Mouse (Mus musculus): Measurements from ENCODE around the gene Gm10662. TPM values are rescaled to one million over a fixed set of nuclear protein-coding genes. Genes with fewer than 3 reads are reported as not detected.
"Not testable (repeated sequence)": the region's sequence is repeated elsewhere in the genome, so short reads cannot be mapped to it uniquely, and the experiment has no call there.

Gm10662 gene
- not detected in 2 replicates for polyA plus RNA-seq (2012; ENCODE audit: insufficient read depth, insufficient read length, missing spikeins)

DNA sequence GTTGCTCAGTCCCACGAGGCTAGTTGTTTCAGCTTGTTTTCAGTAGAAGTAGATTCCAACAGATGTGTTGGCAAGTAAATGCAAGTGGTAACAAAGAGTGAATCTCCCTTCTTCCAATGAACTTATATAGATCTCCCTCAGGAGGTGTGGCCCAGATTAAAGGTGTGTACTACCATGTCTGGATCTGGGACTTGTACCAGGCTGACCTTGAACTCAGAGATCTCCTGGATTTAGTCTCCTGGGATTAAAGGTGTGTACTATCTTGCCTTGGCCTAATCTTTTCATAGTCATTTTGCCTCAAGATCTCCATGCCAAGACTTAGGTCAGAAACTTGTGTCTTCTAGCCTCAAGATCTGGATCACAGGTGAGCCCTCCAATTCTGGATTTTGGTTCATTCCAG is at the start of gene Gm10662:
TSS of gene Gm10662 (minus strand) at position 101 of the 400 bp plus-strand sequence.
- not testable (repeated sequence) for H3K27ac ChIP-seq (ENCODE audit: insufficient read depth, low read depth, low read length); H3K4me1 ChIP-seq (ENCODE audit: control insufficient read depth, insufficient read depth, low read length); H3K4me3 ChIP-seq (ENCODE audit: insufficient read depth, low read length)

DNA sequence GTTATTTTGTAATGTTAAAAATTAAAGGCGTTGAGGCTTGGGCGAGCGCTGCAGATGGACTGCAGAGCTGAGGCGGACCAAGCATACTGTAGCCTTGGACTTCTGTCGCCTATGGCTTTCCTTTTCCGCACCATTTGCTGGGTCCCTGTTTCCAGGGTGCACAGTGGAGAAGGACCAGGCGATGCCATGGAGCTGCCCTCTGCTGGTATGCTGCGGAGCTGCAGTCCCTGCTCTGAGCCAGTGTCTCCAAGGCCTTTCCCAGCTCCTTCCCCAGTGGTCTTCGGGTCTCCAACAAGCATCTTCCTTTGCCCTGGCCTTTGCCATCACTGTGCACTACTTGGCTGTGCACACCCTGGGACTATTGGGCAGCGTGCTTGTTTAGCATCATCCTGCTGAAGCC is 19.2 kb upstream of the Gm10662 start:
- not testable (repeated sequence) for H3K4me1 ChIP-seq (ENCODE audit: control insufficient read depth, insufficient read depth, low read length); H3K4me3 ChIP-seq (ENCODE audit: insufficient read depth, low read length); H3K27ac ChIP-seq (ENCODE audit: insufficient read depth, low read depth, low read length)

Other genes with a start within 250 kb of the Gm10662 start
- not detected in 2 replicates for gene Gm4214, start 159.8 kb downstream of the Gm10662 start, polyA plus RNA-seq (2012; ENCODE audit: insufficient read depth, insufficient read length, missing spikeins)
- gene Gm4216, start 124.6 kb downstream of the Gm10662 start, polyA plus RNA-seq (2012; ENCODE audit: insufficient read depth, insufficient read length, missing spikeins): not detected in 2 replicates
- not detected in 2 replicates for gene Vmn1r163, start 88.9 kb downstream of the Gm10662 start, polyA plus RNA-seq (2012; ENCODE audit: insufficient read depth, insufficient read length, missing spikeins)
- not detected in 2 replicates for gene Gm8720, start 77.0 kb downstream of the Gm10662 start, polyA plus RNA-seq (2012; ENCODE audit: insufficient read depth, insufficient read length, missing spikeins)
- gene Vmn1r165, start 72.9 kb upstream of the Gm10662 start, polyA plus RNA-seq (2012; ENCODE audit: insufficient read depth, insufficient read length, missing spikeins): not detected in 2 replicates
- gene Vmn1r166, start 107.2 kb upstream of the Gm10662 start, polyA plus RNA-seq (2012; ENCODE audit: insufficient read depth, insufficient read length, missing spikeins): not detected in 2 replicates
- gene Gm6902, start 134.4 kb upstream of the Gm10662 start, polyA plus RNA-seq (2012; ENCODE audit: insufficient read depth, insufficient read length, missing spikeins): not detected in 2 replicates
- gene Nlrp4e, start 156.7 kb upstream of the Gm10662 start, polyA plus RNA-seq (2012; ENCODE audit: insufficient read depth, insufficient read length, missing spikeins): not detected in 2 replicates
- not detected in 2 replicates for gene Nlrp5, start 241.4 kb upstream of the Gm10662 start, polyA plus RNA-seq (2012; ENCODE audit: insufficient read depth, insufficient read length, missing spikeins)

All from bone marrow macrophage, adult 2 months (primary cell).